Mouse (Mus musculus) ES-E14 (cell line): Measurements from ENCODE around the gene Samd1. TPM values are rescaled to one million over a fixed set of nuclear protein-coding genes. Genes with fewer than 3 reads are reported as not detected.

Source experiments
- DNase-seq: peaks from one replicate; pipeline ENCODE4 v3.0.0-alpha.2; 2013; ENCODE audit warnings: low read depth, low spot score
- H3K27ac ChIP-seq: 2 replicates; pipeline ENCODE4 v1.5.1; 2012; ENCODE audit warnings: low read depth, mild to moderate bottlenecking, low read length, moderate library complexity, mixed read lengths; ENCODE audit not compliant: poor library complexity, insufficient read depth, severe bottlenecking
- H3K36me3 ChIP-seq: 2 replicates; pipeline ENCODE4 v1.6.1; 2012; ENCODE audit warnings: mild to moderate bottlenecking, low read length, moderate library complexity, mixed read lengths; ENCODE audit not compliant: control insufficient read depth, poor library complexity, insufficient read depth, severe bottlenecking
- H3K4me1 ChIP-seq, 2 experiments: fragments of 150-350 bp in 1 of 2; sonication (generic) in 1 of 2; 2 replicates each; pipeline ENCODE4 v1.6.1; 2012; ENCODE audit warnings: low read length in 2 of 2, mild to moderate bottlenecking in 1 of 2, mixed read lengths in 1 of 2; ENCODE audit not compliant: control insufficient read depth in 2 of 2, insufficient read depth in 2 of 2, poor library complexity in 1 of 2
- H3K4me3 ChIP-seq, 2 experiments: fragments of 150-350 bp in 1 of 2; sonication (generic) in 1 of 2; 2 replicates each; pipeline ENCODE4 v1.5.1; 2012; ENCODE audit warnings: low read length in 2 of 2, low read depth in 1 of 2, mild to moderate bottlenecking in 1 of 2, mixed read lengths in 1 of 2; ENCODE audit not compliant: insufficient read depth in 1 of 2, poor library complexity in 1 of 2, severe bottlenecking in 1 of 2
- H3K9ac ChIP-seq: 2 replicates; pipeline ENCODE4 v1.6.1; 2012; ENCODE audit warnings: low read depth, mild to moderate bottlenecking, low read length, mixed read lengths; ENCODE audit not compliant: poor library complexity, insufficient read depth, severe bottlenecking
- H3K9me3 ChIP-seq: fragments of 150-350 bp; sonication (generic); 2 replicates; pipeline ENCODE4 v1.6.1; 2012; ENCODE audit warnings: low read depth, mild to moderate bottlenecking, low read length; ENCODE audit not compliant: control insufficient read depth, insufficient read depth
- CHD2 ChIP-seq: IDR thresholded peaks from 2 replicates; pipeline ENCODE4 v1.6.1; 2014; ENCODE audit warnings: mild to moderate bottlenecking, low read depth, low read length, inconsistent platforms
- HCFC1 ChIP-seq: IDR thresholded peaks from 2 replicates; pipeline ENCODE4 v1.6.1; 2012; ENCODE audit warnings: low read length, inconsistent platforms, borderline replicate concordance; ENCODE audit not compliant: insufficient read depth
- MAFK ChIP-seq: IDR thresholded peaks from 2 replicates; pipeline ENCODE4 v1.6.1; 2014; ENCODE audit warnings: mild to moderate bottlenecking, low read depth, low read length, inconsistent platforms; ENCODE audit not compliant: insufficient read depth
- ZC3H11A ChIP-seq: IDR thresholded peaks from 2 replicates; pipeline ENCODE4 v1.6.1; 2012; ENCODE audit warnings: low read depth, mild to moderate bottlenecking, inconsistent platforms, low read length, borderline replicate concordance
- ZNF384 ChIP-seq: IDR thresholded peaks from 2 replicates; pipeline ENCODE4 v1.6.1; 2012; ENCODE audit warnings: low read depth, low read length, inconsistent platforms
- in situ Hi-C, 2 experiments: fragments of 600-800 bp; cut with MboI; formaldehyde crosslinking; loops; one replicate each; pipeline ENCODE4 v1.15.1; 2025; ENCODE audit warnings: low sequenced_read_pairs in 2 of 2, inconsistent platforms in 1 of 2; ENCODE audit not compliant: unreplicated experiment in 2 of 2
- total RNA-seq: library from RNA; depleted of rRNA; stranded (reverse); fragments of 300-350 nt; gene quantifications from 2 replicates; pipeline ENCODE4 v1.2.3, GENCODE M21; 2012

The Samd1 gene
- total RNA-seq, 1 experiment, result 125 TPM

- Histone ChIP-seq H3K36me3 (peaks cover 7% of the 10 kb centered on the region; the same call in 1 of the 2 replicates), H3K9me3 (no peaks in the 10 kb centered on the region), H3K4me3 (no peak overlapping the region), H3K9ac (no peak overlapping the region), H3K4me1 (peaks cover 2 to 7% of the 10 kb centered on the region in 2 experiments; a peak in 1 of 4 replicates), H3K27ac (no peak overlapping the region)
- DNase-seq, result no peak
- in situ Hi-C loops, result no loop called here
- no peak for TF ChIP-seq HCFC1
Observed at GRCm38 (mm10) chr8:83976779-83977350, 20.6 kb upstream of the Samd1 start.

GRCm38 (mm10) chr8:83977646-83978045, 19.8 kb upstream of the Samd1 start:
- Histone ChIP-seq H3K9ac (0 out of 2 replicates have a peak overlapping the region, but pooled peaks have one; percentile 35), H3K36me3 (peaks cover 10% of the 10 kb centered on the region; the same call in 1 of the 2 replicates)
- in situ Hi-C loops, result no loop called here

GRCm38 (mm10) chr8:83978200-83978599, 19.3 kb upstream of the Samd1 start:
- in situ Hi-C loops, result no loop called here
- peaks cover 10% of the 10 kb centered on the region; the same call in 1 of the 2 replicates for H3K36me3 ChIP-seq
- H3K27ac ChIP-seq, result no peak overlapping the region

More at GRCm38 (mm10) chr8:83977646-83978045, 19.8 kb upstream of the Samd1 start:
- DNase-seq, result no peak
- H3K27ac ChIP-seq, result no peak overlapping the region
- H3K4me1 ChIP-seq, result peaks cover 2 to 6% of the 10 kb centered on the region in 2 experiments; a peak in 1 of 4 replicates
- TF ChIP-seq CHD2, result no peak
- TF ChIP-seq ZNF384, result no peak
- no peak for TF ChIP-seq HCFC1
- no peak overlapping the region for H3K4me3 ChIP-seq
- no peaks in the 10 kb centered on the region for H3K9me3 ChIP-seq

GRCm38 (mm10) chr8:83980250-83980649, 17.2 kb upstream of the Samd1 start:
- in situ Hi-C loops, result no loop called here
- H3K27ac ChIP-seq, result no peak overlapping the region
- no peak overlapping the region for H3K4me3 ChIP-seq
- H3K4me1 ChIP-seq, result no peaks in the 10 kb centered on the region; a peak in 1 of 4 replicates
- no peaks in the 10 kb centered on the region for H3K9me3 ChIP-seq
- TF ChIP-seq HCFC1 (no peak), ZNF384 (no peak), ZC3H11A (no peak), MAFK (no peak)
- no peak for DNase-seq
- H3K9ac ChIP-seq, result no peak overlapping the region
- peaks cover 10% of the 10 kb centered on the region; the same call in 1 of the 2 replicates for H3K36me3 ChIP-seq

More at GRCm38 (mm10) chr8:83978200-83978599, 19.3 kb upstream of the Samd1 start:
- Histone ChIP-seq H3K4me3 (no peak overlapping the region), H3K9ac (0 out of 2 replicates have a peak overlapping the region, but pooled peaks have one; percentile 12), H3K4me1 (peaks cover 2 to 6% of the 10 kb centered on the region in 2 experiments; a peak in 1 of 4 replicates), H3K9me3 (no peaks in the 10 kb centered on the region)
- no peak for TF ChIP-seq CHD2
- TF ChIP-seq MAFK, result no peak
- no peak for TF ChIP-seq HCFC1
- TF ChIP-seq ZNF384, result no peak
- no peak for TF ChIP-seq ZC3H11A
- DNase-seq, result no peak

GRCm38 (mm10) chr8:83980845-83981244, 16.6 kb upstream of the Samd1 start:
- H3K9me3 ChIP-seq, result no peaks in the 10 kb centered on the region

More at GRCm38 (mm10) chr8:83980845-83981244, 16.6 kb upstream of the Samd1 start:
- in situ Hi-C loops, result no loop called here
- no peaks in the 10 kb centered on the region; a peak in 1 of 4 replicates for H3K4me1 ChIP-seq
- DNase-seq, result no peak
- no peak for TF ChIP-seq ZC3H11A
- no peak for TF ChIP-seq HCFC1
- no peak for TF ChIP-seq MAFK
- TF ChIP-seq CHD2, result no peak
- no peak for TF ChIP-seq ZNF384
- no peak overlapping the region for H3K27ac ChIP-seq
- H3K4me3 ChIP-seq, result no peak overlapping the region
- H3K9ac ChIP-seq, result no peak overlapping the region
- peaks cover 10% of the 10 kb centered on the region; the same call in 1 of the 2 replicates for H3K36me3 ChIP-seq
